Mouse (Mus musculus): ENCODE measurements at regions not wholly inside any gene's neighbourhood (a gene's known extent, or its start where the extent isn't known, plus 50 kb on each side); places are given as distances from the start of the nearest gene placed in this dataset.

DNA sequence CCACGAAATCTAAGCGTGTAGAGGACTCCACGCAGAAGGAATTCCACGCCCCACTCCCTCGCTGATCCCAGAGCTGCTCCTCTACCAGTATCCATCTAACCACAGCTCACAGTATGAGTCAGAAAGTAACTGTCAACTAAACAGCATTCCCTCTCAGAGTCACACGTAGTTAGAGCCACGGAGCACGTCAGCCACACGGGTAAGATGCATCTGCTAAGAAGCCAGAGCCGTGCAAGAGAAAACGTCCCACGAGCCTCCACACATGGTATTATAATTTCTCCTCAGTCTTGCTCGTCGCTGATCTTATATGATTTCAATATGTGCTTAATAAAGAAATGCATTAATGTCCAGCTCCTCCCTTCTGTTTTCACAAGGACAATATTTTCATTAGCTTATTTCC, 176.1 kb upstream of the Klf7 start:
- TF ChIP-seq POLR2A (IDR thresholded peaks at IDR 0.05; ENCODE audit: extremely low read depth, insufficient read depth, low read length) = no peak
- no peak for TF ChIP-seq CTCF (IDR thresholded peaks at IDR 0.05; ENCODE audit: low read depth, low read length)

Measured in liver, adult 2 months (tissue).